Mouse (Mus musculus): ENCODE measurements around the gene Gm6169.

GRCm38 (mm10) chr13:97086316-97086715, 12.7 kb downstream of the Gm6169 start:
- TF ChIP-seq CTCF (IDR thresholded peaks at IDR 0.05; ENCODE audit: borderline replicate concordance, extremely low read depth, insufficient read depth, insufficient read length): no peak
- no peak for TF ChIP-seq POLR2A (IDR thresholded peaks at IDR 0.05; ENCODE audit: borderline replicate concordance, extremely low read depth, insufficient read depth, insufficient read length, poor library complexity, severe bottlenecking)
